Mouse (Mus musculus) embryo, embryonic 10 days (tissue): ENCODE data around the gene Ifitm2.

Source experiments
- DNase-seq: peaks from one replicate; pipeline ENCODE4 v3.0.0-alpha.2; 2015; ENCODE audit warnings: low spot score

The Ifitm2 gene

GRCm38 (mm10) chr7:140905642-140906081 lies 50.1 kb downstream of the Ifitm2 start:
- DNase-seq, result no peak
